Mouse (Mus musculus): Measurements from ENCODE around the gene Txn2.
"Not testable (repeated sequence)": the region's sequence is repeated elsewhere in the genome, so short reads cannot be mapped to it uniquely, and the experiment has no call there.

The Txn2 gene

GRCm38 (mm10) chr15:77875953-77876352 is 52.9 kb downstream of the Txn2 start:
- no peak overlapping the region for H3K4me3 ChIP-seq (replicated peaks; ENCODE audit: low read length)
- TF ChIP-seq CTCF (conservative IDR thresholded peaks at IDR 0.05; ENCODE audit: low read length) (no peak), NANOG (IDR thresholded peaks at IDR 0.05; ENCODE audit: borderline replicate concordance, low read length) (no peak), POU5F1 (IDR thresholded peaks at IDR 0.05; ENCODE audit: borderline replicate concordance, low read length) (no peak)
- no peaks in the 10 kb centered on the region for H3K27me3 ChIP-seq (ENCODE audit: insufficient read depth, low read length)
- H3K4me1 ChIP-seq (replicated peaks; ENCODE audit: low read depth, low read length) = peaks cover 35% of the 10 kb centered on the region
- no peaks in the 10 kb centered on the region for H3K9me3 ChIP-seq (ENCODE audit: low read length)
- no peaks in the 10 kb centered on the region for H3K36me3 ChIP-seq (ENCODE audit: insufficient read depth, low read length)

- H3K36me3 ChIP-seq (ENCODE audit: insufficient read depth, low read length) = no peaks in the 10 kb centered on the region
- H3K4me1 ChIP-seq (replicated peaks; ENCODE audit: low read depth, low read length) = peaks cover 35% of the 10 kb centered on the region
- H3K27me3 ChIP-seq (ENCODE audit: insufficient read depth, low read length) = no peaks in the 10 kb centered on the region
- no peaks in the 10 kb centered on the region for H3K9me3 ChIP-seq (ENCODE audit: low read length)
- H3K4me3 ChIP-seq (replicated peaks; ENCODE audit: low read length) = no peak overlapping the region
- TF ChIP-seq NANOG (IDR thresholded peaks at IDR 0.05; ENCODE audit: borderline replicate concordance, low read length) = no peak
- no peak for TF ChIP-seq CTCF (conservative IDR thresholded peaks at IDR 0.05; ENCODE audit: low read length)
- TF ChIP-seq POU5F1 (IDR thresholded peaks at IDR 0.05; ENCODE audit: borderline replicate concordance, low read length) = no peak
Measured at GRCm38 (mm10) chr15:77874807-77875206, 54.0 kb downstream of the Txn2 start.

- TF ChIP-seq POU5F1 (IDR thresholded peaks at IDR 0.05; ENCODE audit: borderline replicate concordance, low read length) (no peak), NANOG (IDR thresholded peaks at IDR 0.05; ENCODE audit: borderline replicate concordance, low read length) (no peak), CTCF (conservative IDR thresholded peaks at IDR 0.05; ENCODE audit: low read length) (no peak)
- Histone ChIP-seq H3K9me3 (ENCODE audit: low read length) (no peaks in the 10 kb centered on the region), H3K4me3 (replicated peaks; ENCODE audit: low read length) (no peak overlapping the region), H3K36me3 (ENCODE audit: insufficient read depth, low read length) (no peaks in the 10 kb centered on the region), H3K4me1 (replicated peaks; ENCODE audit: low read depth, low read length) (peaks cover 35% of the 10 kb centered on the region), H3K27me3 (ENCODE audit: insufficient read depth, low read length) (no peaks in the 10 kb centered on the region)
Measured at GRCm38 (mm10) chr15:77874310-77874709, 54.5 kb downstream of the Txn2 start.

- Histone ChIP-seq H3K4me3 (replicated peaks; ENCODE audit: low read length) (no peak overlapping the region), H3K4me1 (replicated peaks; ENCODE audit: low read depth, low read length) (peaks cover 35% of the 10 kb centered on the region), H3K9me3 (ENCODE audit: low read length) (no peaks in the 10 kb centered on the region), H3K27me3 (ENCODE audit: insufficient read depth, low read length) (no peaks in the 10 kb centered on the region), H3K36me3 (ENCODE audit: insufficient read depth, low read length) (no peaks in the 10 kb centered on the region)
- no peak for TF ChIP-seq CTCF (conservative IDR thresholded peaks at IDR 0.05; ENCODE audit: low read length)
- TF ChIP-seq NANOG (IDR thresholded peaks at IDR 0.05; ENCODE audit: borderline replicate concordance, low read length) = no peak
- no peak for TF ChIP-seq POU5F1 (IDR thresholded peaks at IDR 0.05; ENCODE audit: borderline replicate concordance, low read length)
Measured at GRCm38 (mm10) chr15:77873564-77873963, 55.2 kb downstream of the Txn2 start.

- Histone ChIP-seq H3K9me3 (ENCODE audit: low read length) (no peaks in the 10 kb centered on the region), H3K27me3 (ENCODE audit: insufficient read depth, low read length) (no peaks in the 10 kb centered on the region), H3K36me3 (ENCODE audit: insufficient read depth, low read length) (no peaks in the 10 kb centered on the region), H3K4me1 (replicated peaks; ENCODE audit: low read depth, low read length) (peaks cover 40% of the 10 kb centered on the region), H3K4me3 (replicated peaks; ENCODE audit: low read length) (no peak overlapping the region)
- no peak for TF ChIP-seq CTCF (conservative IDR thresholded peaks at IDR 0.05; ENCODE audit: low read length)
- no peak for TF ChIP-seq NANOG (IDR thresholded peaks at IDR 0.05; ENCODE audit: borderline replicate concordance, low read length)
- no peak for TF ChIP-seq POU5F1 (IDR thresholded peaks at IDR 0.05; ENCODE audit: borderline replicate concordance, low read length)
Measured at GRCm38 (mm10) chr15:77872996-77873395, 55.8 kb downstream of the Txn2 start.

GRCm38 (mm10) chr15:77868340-77868739 is 60.5 kb downstream of the Txn2 start:
- no peak overlapping the region for H3K4me3 ChIP-seq (replicated peaks; ENCODE audit: low read length)
- peaks cover 56% of the 10 kb centered on the region for H3K4me1 ChIP-seq (replicated peaks; ENCODE audit: low read depth, low read length)

GRCm38 (mm10) chr15:77867231-77867968 is 61.4 kb downstream of the Txn2 start:
- H3K4me3 ChIP-seq (replicated peaks; ENCODE audit: low read length); H3K36me3 ChIP-seq (ENCODE audit: insufficient read depth, low read length); H3K27me3 ChIP-seq (ENCODE audit: insufficient read depth, low read length); H3K9me3 ChIP-seq (ENCODE audit: low read length): not testable (repeated sequence)
- peaks cover 56% of the 10 kb centered on the region for H3K4me1 ChIP-seq (replicated peaks; ENCODE audit: low read depth, low read length)

More at GRCm38 (mm10) chr15:77868340-77868739, 60.5 kb downstream of the Txn2 start:
- Histone ChIP-seq H3K27me3 (ENCODE audit: insufficient read depth, low read length) (no peaks in the 10 kb centered on the region), H3K36me3 (ENCODE audit: insufficient read depth, low read length) (no peaks in the 10 kb centered on the region), H3K9me3 (ENCODE audit: low read length) (no peaks in the 10 kb centered on the region)
- TF ChIP-seq POU5F1 (IDR thresholded peaks at IDR 0.05; ENCODE audit: borderline replicate concordance, low read length) = no peak
- TF ChIP-seq CTCF (conservative IDR thresholded peaks at IDR 0.05; ENCODE audit: low read length) = no peak
- no peak for TF ChIP-seq NANOG (IDR thresholded peaks at IDR 0.05; ENCODE audit: borderline replicate concordance, low read length)

- no peaks in the 10 kb centered on the region for H3K36me3 ChIP-seq (ENCODE audit: insufficient read depth, low read length)
- H3K4me3 ChIP-seq (replicated peaks; ENCODE audit: low read length) = peak overlapping the region; percentile 53
- H3K9me3 ChIP-seq (ENCODE audit: low read length) = no peaks in the 10 kb centered on the region
- TF ChIP-seq CTCF (conservative IDR thresholded peaks at IDR 0.05; ENCODE audit: low read length) (no peak), NANOG (IDR thresholded peaks at IDR 0.05; ENCODE audit: borderline replicate concordance, low read length) (no peak), POU5F1 (IDR thresholded peaks at IDR 0.05; ENCODE audit: borderline replicate concordance, low read length) (no peak)
- H3K27me3 ChIP-seq (ENCODE audit: insufficient read depth, low read length) = no peaks in the 10 kb centered on the region
- peaks cover 55% of the 10 kb centered on the region for H3K4me1 ChIP-seq (replicated peaks; ENCODE audit: low read depth, low read length)
Measured at GRCm38 (mm10) chr15:77866583-77867220, 62.1 kb downstream of the Txn2 start.
